ENCODE assay signal across 29 mouse cellular contexts in genomic region chr3:65358275-65358674, GRCm38 (mm10). TPM values are rescaled to one million over a fixed set of nuclear protein-coding genes. Genes with fewer than 3 reads are reported as not detected.
A peak's percentile ranks its signal among the peaks of the same experiment; 100 is the strongest.
DNase-seq lines count a peak whose midpoint lies in the region; ATAC-seq and TF ChIP-seq lines count a peak whose summit lies in the region.
"Had no signal": no experiment of that assay in that cellular context is flagged by ENCODE, and none has a peak within 500 bp of the region (broad histone marks: within the 10 kb centered on the region; RNA-seq: fewer than 3 reads in every experiment).

No protein-coding gene starts in this region.

- H3K9me3 ChIP-seq in midbrain, embryonic 13.5 days, result no peaks in the 10 kb centered on the region
- H3K9me3 ChIP-seq in midbrain, postnatal 0 days (ENCODE audit: low read length), result no peaks in the 10 kb centered on the region
- H3K9me3 ChIP-seq: embryonic facial prominence, embryonic 10.5 days; embryonic facial prominence, embryonic 15.5 days; forebrain, embryonic 12.5 days; heart, embryonic 13.5 days; midbrain, embryonic 15.5 days; neural tube, embryonic 12.5 days; stomach, embryonic 15.5 days had no signal

- H3K36me3 ChIP-seq in midbrain, embryonic 13.5 days, result peaks cover 2% of the 10 kb centered on the region; the same call in 1 of the 2 replicates
- H3K36me3 ChIP-seq in midbrain, postnatal 0 days (ENCODE audit: insufficient read depth, low read length), result no peaks in the 10 kb centered on the region
- H3K36me3 ChIP-seq: embryonic facial prominence, embryonic 15.5 days; forebrain, embryonic 12.5 days; heart, embryonic 13.5 days; midbrain, embryonic 15.5 days; neural tube, embryonic 12.5 days; stomach, embryonic 15.5 days had no signal

- no peak overlapping the region for H3K4me3 ChIP-seq in midbrain, embryonic 13.5 days (replicated peaks)
- H3K4me3 ChIP-seq in midbrain, postnatal 0 days (ENCODE audit: low read depth, low read length), result no peak overlapping the region
- H3K4me3 ChIP-seq: embryonic facial prominence, embryonic 10.5 days; embryonic facial prominence, embryonic 15.5 days; forebrain, embryonic 12.5 days; heart, embryonic 13.5 days; midbrain, embryonic 15.5 days; myocyte; neural tube, embryonic 12.5 days; stomach, embryonic 15.5 days had no signal

- no peak overlapping the region for H3K4me2 ChIP-seq in midbrain, embryonic 13.5 days (replicated peaks)
- H3K4me2 ChIP-seq in midbrain, postnatal 0 days (ENCODE audit: low read depth, low read length, poor library complexity, severe bottlenecking), result no peak overlapping the region
- H3K4me2 ChIP-seq: embryonic facial prominence, embryonic 15.5 days; forebrain, embryonic 12.5 days; heart, embryonic 13.5 days; hindbrain, embryonic 14.5 days; midbrain, embryonic 15.5 days; neural tube, embryonic 12.5 days; stomach, embryonic 15.5 days had no signal

- TF ChIP-seq CTCF in midbrain, postnatal 0 days (IDR thresholded peaks at IDR 0.05), result no peak

- ATAC-seq in midbrain, embryonic 13.5 days, result peak; percentile 75; the same call in 1 of the 2 replicates
- ATAC-seq in midbrain, postnatal 0 days (ENCODE audit: low FRiP score), result no peak
- ATAC-seq: forebrain, postnatal 0 days; intestine, postnatal 0 days; midbrain, embryonic 15.5 days had no signal

- no peak overlapping the region for H3K9ac ChIP-seq in midbrain, embryonic 13.5 days (replicated peaks)
- no peak overlapping the region for H3K9ac ChIP-seq in midbrain, postnatal 0 days (replicated peaks; ENCODE audit: low read length, poor library complexity, severe bottlenecking)
- H3K9ac ChIP-seq: embryonic facial prominence, embryonic 15.5 days; forebrain, embryonic 12.5 days; forebrain, postnatal 0 days; heart, embryonic 13.5 days; hindbrain, embryonic 14.5 days; midbrain, embryonic 15.5 days; neural tube, embryonic 12.5 days; stomach, embryonic 15.5 days had no signal

- H3K4me1 ChIP-seq in midbrain, embryonic 13.5 days (replicated peaks), result peaks cover 3% of the 10 kb centered on the region; the same call in 1 of the 2 replicates
- no peaks in the 10 kb centered on the region for H3K4me1 ChIP-seq in midbrain, postnatal 0 days (ENCODE audit: insufficient read depth, low read length)
- H3K4me1 ChIP-seq: embryonic facial prominence, embryonic 15.5 days; midbrain, embryonic 15.5 days; neural tube, embryonic 12.5 days had no signal

- WGBS in midbrain, embryonic 13.5 days, result 13% methylated on average over 2 of the region's 2 CpGs
- 11% methylated on average over 2 of the region's 2 CpGs for WGBS in midbrain, postnatal 0 days

- intact Hi-C loops in gastrocnemius, postnatal 14 days (cut with DNase I; ENCODE audit: low total_unique reads), result no loop called here

- peak; percentile 38 for DNase-seq in adrenal gland, adult 2 months
- no peak for DNase-seq in adrenal gland, adult 18-20 months (ENCODE audit: low spot score in 2 of 2)
- DNase-seq in gastrocnemius, postnatal 14 days, result peak; percentile 31
- DNase-seq in gastrocnemius, adult 8-10 months (ENCODE audit: low spot score in 2 of 2), result no peak
- DNase-seq in midbrain, postnatal 0 days (ENCODE audit: low spot score), result no peak
- DNase-seq in skeletal muscle tissue, adult 2 months (ENCODE audit: low read depth, low spot score), result peak; percentile 80
- no peak for DNase-seq in left cerebral cortex, adult 8-10 months (ENCODE audit: low spot score in 2 of 2)
- DNase-seq: cerebellum, adult 8-10 months; cerebellum, postnatal 25 days; forebrain, postnatal 0 days; heart, postnatal 10 days; kidney, postnatal 14 days; layer of hippocampus, adult 9-11 months; liver; lung, postnatal 36 days; thymus, adult 18-20 months; thymus, postnatal 25 days had no signal

- no peak overlapping the region for H3K27ac ChIP-seq in midbrain, embryonic 13.5 days
- H3K27ac ChIP-seq in midbrain, postnatal 0 days (ENCODE audit: low read depth, low read length), result no peak overlapping the region
- H3K27ac ChIP-seq: embryonic facial prominence, embryonic 10.5 days; embryonic facial prominence, embryonic 15.5 days; forebrain, embryonic 12.5 days; heart, embryonic 13.5 days; hindbrain, embryonic 14.5 days; midbrain, embryonic 15.5 days; neural tube, embryonic 12.5 days; stomach, embryonic 15.5 days had no signal

- H3K27me3 ChIP-seq in midbrain, embryonic 13.5 days, result no peaks in the 10 kb centered on the region
- H3K27me3 ChIP-seq in midbrain, postnatal 0 days (ENCODE audit: insufficient read depth, low read length), result no peaks in the 10 kb centered on the region
- H3K27me3 ChIP-seq: CH12.LX; embryonic facial prominence, embryonic 15.5 days; forebrain, embryonic 12.5 days; heart, embryonic 13.5 days; midbrain, embryonic 15.5 days; neural tube, embryonic 12.5 days; stomach, embryonic 15.5 days had no signal

RNA-seq across cellular contexts. Expression of gene Ssr3, which starts 34.1 kb away (rescaled TPM):
- 100 to 1,000 TPM; 169 to 179 TPM for total RNA-seq in adrenal gland, adult 2 months (2021)
- polyA plus RNA-seq in adrenal gland, adult 2 months (2012; rRNA removed), result 30.4 and 38.5 TPM in 2 replicates
- total RNA-seq in adrenal gland, adult 18-20 months (2021), result 100 to 1,000 TPM; 155 to 195 TPM
- total RNA-seq in gastrocnemius, postnatal 14 days (2021), result 100 to 1,000 TPM; 169 to 182 TPM
- total RNA-seq in gastrocnemius, adult 8-10 months (2022), result 100 to 1,000 TPM; 146 to 229 (median 164) TPM
- 171 and 177 TPM in 2 replicates for polyA plus RNA-seq in midbrain, embryonic 13.5 days (2015; fragmentation: Nextera tagmentation; extraction: Ambion mirVana)
- total RNA-seq in midbrain, postnatal 0 days (2014; rRNA removed), result 140 and 187 TPM in 2 replicates
- polyA plus RNA-seq in midbrain, postnatal 0 days (2015; fragmentation: Nextera tagmentation; extraction: Ambion mirVana), result 147 and 151 TPM in 2 replicates
- 100 to 1,000 TPM in 2 of 4 experiments, 10 to 100 TPM in 2; 95.7 to 105 (median 99.9) TPM for total RNA-seq in left cerebral cortex, adult 8-10 months (2022)

Comparison
In these comparisons a context has a peak if more than half of its experiments do, and no peak if none do; other contexts are left out.
1. DNase-seq: peak in adrenal gland, adult 2 months (single experiment), gastrocnemius, postnatal 14 days (single experiment) and skeletal muscle tissue, adult 2 months (single experiment); none in adrenal gland, adult 18-20 months (0 of 2), gastrocnemius, adult 8-10 months (0 of 2), midbrain, postnatal 0 days (single experiment) and left cerebral cortex, adult 8-10 months (0 of 2).